Mouse (Mus musculus) liver, embryonic 14.5 days (tissue): Measurements from ENCODE around the gene Stat4.

ENCODE experiments used
- CTCF ChIP-seq: IDR thresholded peaks from 2 replicates; pipeline ENCODE4 v1.5.1; 2016; ENCODE audit warnings: antibody characterized with exemption, low read depth, control low read depth
- EP300 ChIP-seq: IDR thresholded peaks from 2 replicates; pipeline ENCODE4 v1.6.1; 2016; ENCODE audit warnings: antibody characterized with exemption, low read depth

GRCm38 (mm10) chr1:52011227-52011626 is 24.3 kb downstream of the Stat4 start:
- TF ChIP-seq CTCF (no peak), EP300 (no peak)
